Mouse (Mus musculus) cerebellum, adult 11-12 months (tissue): ENCODE data around the gene Gli2.
A peak's percentile ranks its signal among the peaks of the same experiment; 100 is the strongest.

ENCODE experiments used
- DNase-seq: peaks from one replicate; pipeline ENCODE4 v3.0.0; 2022

The Gli2 gene

GRCm38 (mm10) chr1:118891395-118891794 is 162.0 kb downstream of the Gli2 start:
- no peak for DNase-seq

GRCm38 (mm10) chr1:118890125-118890875 is 163.1 kb downstream of the Gli2 start:
- no peak for DNase-seq

- no peak for DNase-seq
Measured at GRCm38 (mm10) chr1:118880781-118881247, 172.6 kb downstream of the Gli2 start.

GRCm38 (mm10) chr1:118878291-118878690 is 175.1 kb downstream of the Gli2 start:
- no peak for DNase-seq

GRCm38 (mm10) chr1:118875227-118875626 is 178.2 kb downstream of the Gli2 start:
- DNase-seq: no peak

GRCm38 (mm10) chr1:118873559-118873958 is 179.9 kb downstream of the Gli2 start:
- DNase-seq: no peak

GRCm38 (mm10) chr1:118864735-118865134 is 188.7 kb downstream of the Gli2 start:
- DNase-seq: peak; percentile 79

- DNase-seq: peak; percentile 28
Measured at GRCm38 (mm10) chr1:118864031-118864430, 189.4 kb downstream of the Gli2 start.

GRCm38 (mm10) chr1:118858101-118858500 is 195.3 kb downstream of the Gli2 start:
- no peak for DNase-seq

- no peak for DNase-seq
Measured at GRCm38 (mm10) chr1:118830658-118831057, 222.8 kb downstream of the Gli2 start.

GRCm38 (mm10) chr1:118826614-118827013 is 226.8 kb downstream of the Gli2 start:
- no peak for DNase-seq

- no peak for DNase-seq
Measured at GRCm38 (mm10) chr1:118825467-118826219, 227.8 kb downstream of the Gli2 start.

GRCm38 (mm10) chr1:118825035-118825434 is 228.4 kb downstream of the Gli2 start:
- DNase-seq: no peak

- no peak for DNase-seq
Measured at GRCm38 (mm10) chr1:118822258-118822657, 231.2 kb downstream of the Gli2 start.

GRCm38 (mm10) chr1:118815015-118815414 is 238.4 kb downstream of the Gli2 start:
- DNase-seq: no peak

GRCm38 (mm10) chr1:118810336-118810735 is 243.1 kb downstream of the Gli2 start:
- no peak for DNase-seq

- DNase-seq: no peak
Measured at GRCm38 (mm10) chr1:118806727-118807126, 246.7 kb downstream of the Gli2 start.

- no peak for DNase-seq
Measured at GRCm38 (mm10) chr1:118802166-118802565, 251.3 kb downstream of the Gli2 start.

- DNase-seq: no peak
Measured at GRCm38 (mm10) chr1:118799322-118800116, 253.9 kb downstream of the Gli2 start.

- DNase-seq: no peak
Measured at GRCm38 (mm10) chr1:118795415-118796167, 257.8 kb downstream of the Gli2 start.

- peak; percentile 34 for DNase-seq
Measured at GRCm38 (mm10) chr1:118789871-118790270, 263.5 kb downstream of the Gli2 start.

- peak; percentile 73 for DNase-seq
Measured at GRCm38 (mm10) chr1:118789468-118789867, 264.0 kb downstream of the Gli2 start.
